Mouse (Mus musculus) left cerebral cortex, postnatal 36 days (tissue): ENCODE data around the gene Col2a1. TPM values are rescaled to one million over a fixed set of nuclear protein-coding genes. Genes with fewer than 3 reads are reported as not detected.

Experiments used
- DNase-seq, 2 experiments: peaks; one replicate each; pipeline ENCODE4 v3.0.0; 2021 to 2022; ENCODE audit warnings: low spot score in 2 of 2, mixed read lengths in 1 of 2
- intact Hi-C: fragments of 180-260 bp; cut with DNase I; formaldehyde crosslinking; loops from one replicate; pipeline ENCODE4 v1.15.1; 2025
- total RNA-seq, 2 experiments: library from RNA; stranded (reverse); gene quantifications; 2 replicates each; pipeline ENCODE4 v1.2.3; 2021

Gene Col2a1
- total RNA-seq, 2 experiments from 2014 or later, result 0.30 to 0.48 TPM

DNA sequence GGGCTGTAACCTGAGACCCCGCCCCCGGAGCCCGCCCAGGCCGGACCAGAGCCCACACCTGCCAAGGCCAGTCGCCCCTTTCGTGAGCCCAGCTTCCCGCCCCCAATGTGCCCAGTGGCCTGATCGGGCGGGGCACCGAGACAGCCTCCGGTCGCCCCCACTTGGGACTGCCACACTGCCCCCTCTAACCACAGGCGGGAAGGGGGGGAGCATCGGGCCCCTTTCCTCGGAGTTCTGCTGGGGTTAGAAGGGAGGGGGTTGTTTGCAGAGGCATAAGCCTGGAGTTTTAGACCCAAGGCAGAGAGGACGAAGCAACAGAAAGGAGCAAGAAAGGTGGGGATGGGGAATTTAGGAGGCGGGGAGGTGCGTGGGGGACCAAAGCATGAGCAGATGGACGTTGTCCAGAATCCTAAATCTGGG is 255 bp upstream of the Col2a1 start:
- intact Hi-C loops, result no loop called here
- DNase-seq, result no peak

DNA sequence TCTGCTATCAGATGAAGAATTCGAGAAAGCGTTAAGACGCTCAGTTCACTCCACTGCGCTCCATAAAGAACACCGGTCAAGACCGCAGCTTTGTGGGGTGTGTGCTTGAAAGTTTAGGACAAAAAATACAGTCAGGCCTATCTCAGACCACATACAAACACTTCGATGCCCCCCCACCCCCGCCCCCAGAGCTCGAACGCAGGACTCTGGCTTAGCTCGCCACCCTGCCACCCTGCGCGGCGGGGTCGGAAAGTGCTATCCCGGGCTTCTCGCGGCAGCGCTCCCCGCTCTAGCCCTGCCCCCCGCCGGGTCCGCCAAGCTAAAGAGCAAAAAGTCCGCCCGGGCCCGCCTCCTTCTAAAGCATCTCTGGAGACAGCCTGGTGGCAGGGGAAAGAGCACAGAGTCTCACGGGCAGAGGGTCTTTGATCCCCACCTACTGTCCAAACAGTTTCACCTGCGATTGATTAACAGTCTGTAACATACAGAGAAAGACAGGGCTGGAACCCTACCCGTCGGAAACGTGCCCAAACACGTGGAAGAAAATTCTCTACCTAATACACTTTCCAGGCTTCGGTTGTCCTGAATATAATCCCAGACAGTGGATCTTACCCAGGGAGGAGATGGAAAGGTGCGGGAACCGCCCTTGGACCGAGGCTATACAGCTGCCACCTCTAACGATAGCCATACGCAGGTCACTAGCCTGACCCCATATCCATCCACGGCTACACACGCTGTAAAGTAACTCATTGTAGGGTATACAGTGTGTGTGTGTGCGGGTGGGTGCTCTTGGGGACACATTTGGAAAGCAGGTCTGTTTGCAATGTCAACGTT is 1.3 kb downstream of the Col2a1 start:
- intact Hi-C loops, result no loop called here
- DNase-seq, result no peak

DNA sequence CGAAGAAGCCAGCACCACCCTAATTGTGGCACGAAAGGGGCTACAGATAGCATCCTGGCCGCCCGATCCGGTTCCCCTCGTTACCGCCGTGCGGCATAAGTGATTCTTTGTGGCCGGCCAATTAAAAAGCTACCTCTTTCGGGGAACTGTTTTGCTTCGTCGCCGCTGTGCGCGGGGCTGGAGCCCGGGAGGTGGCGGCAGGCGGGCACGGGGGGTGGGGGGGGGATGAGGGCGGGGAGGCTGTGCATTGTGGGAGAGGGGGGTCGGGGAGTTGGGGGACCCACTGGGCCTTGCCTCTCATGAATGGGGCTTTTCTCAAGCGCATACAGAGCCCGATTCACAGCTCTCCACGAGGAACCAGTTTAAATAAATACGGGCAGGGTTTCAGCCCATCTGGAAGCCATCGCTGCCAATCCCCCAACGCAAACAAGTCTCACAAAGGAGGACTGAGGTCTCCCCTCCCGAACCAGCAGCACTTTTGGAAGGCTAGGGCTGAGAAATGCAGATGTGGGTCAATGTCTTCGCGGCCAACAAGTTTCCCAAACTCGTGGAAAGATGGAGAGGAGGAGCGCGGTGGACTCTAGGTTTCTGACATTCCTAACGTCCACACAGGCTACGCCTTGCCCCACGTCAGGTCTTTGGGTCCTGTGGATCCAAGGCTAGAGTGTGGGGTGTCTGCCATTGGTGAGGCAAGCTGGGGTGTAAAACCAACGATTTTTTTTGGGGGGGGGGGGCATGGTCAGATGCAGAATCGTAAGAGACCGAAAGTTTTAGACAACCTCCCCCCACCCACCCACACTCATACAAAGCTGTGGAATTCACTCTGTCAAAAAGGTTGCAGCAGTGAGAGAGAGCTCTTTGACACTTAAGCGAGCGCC is 2.1 kb downstream of the Col2a1 start:
- intact Hi-C loops, result no loop called here
- DNase-seq, result no peak

DNA sequence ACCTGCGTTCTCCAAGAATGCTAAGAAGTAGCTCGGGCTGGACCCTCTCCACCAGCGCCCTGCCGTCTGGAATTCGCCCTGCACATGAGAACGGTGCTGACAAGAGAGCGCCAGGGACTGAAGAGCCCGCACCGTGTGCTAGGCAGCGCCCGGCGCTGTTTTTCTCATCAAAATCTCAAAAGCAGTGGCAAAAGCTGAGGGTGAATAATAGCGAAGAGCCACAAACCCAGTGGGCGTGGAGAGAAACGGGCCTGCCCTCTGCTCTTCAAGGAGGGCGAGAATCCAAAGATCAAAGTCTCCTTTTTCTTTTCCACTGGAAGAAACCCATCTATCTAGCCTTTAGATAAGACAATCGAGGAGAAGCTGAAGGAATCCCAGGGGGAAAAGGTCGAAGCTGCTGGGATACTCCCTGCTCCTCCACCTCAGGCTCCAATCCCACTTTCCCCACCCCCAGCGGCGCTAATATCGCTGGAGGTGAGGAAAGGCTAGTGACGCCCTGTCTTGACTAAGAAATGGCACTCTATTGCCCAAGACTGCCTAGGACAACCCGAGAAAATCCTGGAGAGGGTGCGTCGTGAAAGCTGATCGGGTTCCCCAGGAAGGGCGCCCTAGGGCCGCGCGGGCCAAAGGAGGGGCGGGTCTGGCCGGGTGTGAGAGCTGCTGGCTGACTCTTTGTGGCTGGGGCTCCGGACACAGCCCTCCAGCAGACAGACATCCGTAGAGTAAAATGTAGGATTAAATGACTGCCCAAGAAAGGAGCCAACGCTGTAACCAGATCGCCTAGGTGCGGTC is 3.0 kb downstream of the Col2a1 start:
- intact Hi-C loops, result no loop called here
- no peak for DNase-seq

DNA sequence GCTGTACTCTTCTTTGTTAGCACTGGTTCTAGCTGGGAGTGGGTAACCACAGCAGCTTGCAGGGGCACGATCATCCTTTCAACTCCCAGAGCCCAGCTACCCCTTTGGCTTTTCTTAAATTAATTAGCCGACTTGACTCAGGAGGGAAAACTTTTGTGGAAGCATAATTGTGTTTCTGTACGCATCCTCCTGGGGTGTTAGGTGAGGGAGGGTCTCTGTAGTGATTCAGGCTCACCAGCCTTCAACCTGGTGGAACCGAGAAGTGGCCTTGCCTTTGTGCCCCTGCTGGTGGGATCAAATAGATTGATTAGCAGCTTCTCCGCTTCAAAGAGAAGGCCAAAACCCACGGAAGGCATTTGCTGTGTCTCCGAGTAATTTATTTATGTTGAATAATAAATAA is 4.5 kb downstream of the Col2a1 start:
- no peak for DNase-seq
- intact Hi-C loops, result no loop called here

DNA sequence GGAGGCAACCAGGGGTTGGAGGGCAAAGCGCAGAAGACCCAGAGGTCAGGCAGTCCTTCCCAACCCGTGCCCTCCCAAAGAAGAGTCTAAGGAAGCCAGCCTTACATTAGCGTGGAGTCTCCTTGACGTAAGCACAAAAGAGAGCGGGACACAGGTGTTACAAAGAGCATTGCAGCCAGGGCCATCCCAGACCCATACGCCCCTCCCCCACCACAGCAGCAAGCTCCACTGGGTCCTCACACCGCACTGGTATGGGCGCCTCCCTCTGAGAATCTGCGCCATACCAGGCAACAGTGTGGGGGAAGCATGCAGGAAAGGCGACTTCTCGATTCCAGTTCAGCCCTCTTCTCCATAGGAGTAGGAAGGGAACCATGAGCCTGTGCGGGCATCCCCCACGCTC is 4.9 kb downstream of the Col2a1 start:
- intact Hi-C loops, result no loop called here
- no peak for DNase-seq

DNA sequence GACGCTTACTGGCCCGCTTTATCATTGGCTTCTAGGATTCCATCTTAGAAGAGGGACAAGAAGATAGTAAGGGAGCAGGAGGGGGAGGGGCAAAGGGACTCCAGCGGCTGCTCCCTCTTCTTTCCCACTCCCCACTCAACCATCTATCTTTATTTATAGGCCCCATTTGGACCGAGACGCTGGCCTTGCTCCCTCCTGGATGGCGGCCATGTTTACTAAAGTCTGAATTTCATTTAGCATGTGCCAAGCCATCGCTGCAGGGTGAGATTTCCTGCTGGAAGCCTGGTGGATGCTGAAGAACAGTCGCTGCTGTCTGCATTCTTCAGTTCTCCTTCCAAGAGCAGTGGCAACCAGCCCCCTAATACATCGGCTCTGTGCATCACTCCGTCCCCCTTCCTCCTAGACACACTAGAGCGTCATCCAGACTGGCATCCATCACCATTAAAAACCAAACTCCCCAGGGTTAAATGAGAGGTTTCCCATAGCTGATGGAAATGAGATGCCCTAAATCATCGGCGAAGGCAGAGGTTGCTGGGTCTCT is 7.7 kb downstream of the Col2a1 start:
- no peak for DNase-seq
- intact Hi-C loops, result no loop called here

DNA sequence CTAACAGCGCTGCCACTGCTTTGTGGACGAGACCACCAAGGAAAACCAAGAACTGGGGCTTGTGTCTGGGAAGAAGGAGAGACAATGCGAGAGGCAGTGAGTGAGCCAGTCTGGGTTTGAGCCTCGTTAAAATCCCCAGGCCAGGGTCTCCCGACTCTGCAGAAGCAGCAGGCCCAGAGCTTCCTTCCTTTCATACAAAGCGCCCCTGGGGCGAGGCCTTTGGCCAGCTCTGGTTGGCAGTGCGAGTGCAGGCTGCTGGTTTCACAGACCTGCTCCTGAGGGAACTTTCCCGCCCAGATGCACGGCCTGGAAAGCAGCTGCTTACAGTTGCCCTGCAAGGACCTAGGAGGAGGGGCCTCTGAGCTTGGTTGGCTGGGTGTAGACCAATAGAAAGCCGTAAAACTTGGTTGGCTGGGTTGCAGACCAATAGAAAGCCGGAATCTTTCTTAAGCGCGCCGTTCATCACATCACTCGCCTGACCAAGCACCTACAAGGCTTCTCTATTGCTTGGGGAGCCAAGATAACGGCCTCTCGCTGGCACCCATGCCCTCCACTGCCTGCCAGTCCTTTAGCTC is 11.7 kb downstream of the Col2a1 start:
- DNase-seq, result peak; percentile 45 to 66
- intact Hi-C loops, result no loop called here

DNA sequence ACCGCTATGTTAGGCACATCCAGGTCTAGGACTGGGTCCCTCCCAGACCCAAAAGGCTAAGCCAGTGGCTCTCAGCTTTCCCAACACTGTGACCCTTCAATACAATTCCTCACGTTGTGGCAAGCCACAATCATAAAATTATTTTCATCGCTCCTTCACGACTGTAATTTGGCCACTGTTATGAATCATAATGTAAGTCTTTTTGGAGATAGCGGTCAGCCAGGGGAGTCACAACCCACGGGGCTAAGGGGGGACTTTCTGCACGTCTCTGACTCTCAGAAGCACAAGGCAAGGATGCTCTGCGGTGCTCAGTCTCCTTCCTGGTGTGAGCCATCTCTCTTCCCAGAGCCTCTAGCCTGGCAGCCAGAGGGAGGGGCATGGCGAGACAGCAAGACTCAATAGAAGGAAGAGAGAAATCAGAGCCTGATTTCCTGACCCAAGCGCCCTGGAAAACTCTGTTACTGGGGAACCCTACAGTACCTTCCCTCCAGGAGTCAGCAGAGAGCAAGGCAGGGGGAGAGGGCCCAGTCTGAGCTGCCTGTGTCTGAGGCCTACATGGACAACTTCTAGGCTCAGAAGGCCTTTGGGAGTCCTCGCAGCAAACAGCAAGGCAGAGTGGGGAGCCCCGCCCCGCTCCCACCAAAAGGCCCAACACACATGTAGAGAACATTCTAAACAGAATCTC is 12.3 kb downstream of the Col2a1 start:
- intact Hi-C loops, result no loop called here
- no peak for DNase-seq

DNA sequence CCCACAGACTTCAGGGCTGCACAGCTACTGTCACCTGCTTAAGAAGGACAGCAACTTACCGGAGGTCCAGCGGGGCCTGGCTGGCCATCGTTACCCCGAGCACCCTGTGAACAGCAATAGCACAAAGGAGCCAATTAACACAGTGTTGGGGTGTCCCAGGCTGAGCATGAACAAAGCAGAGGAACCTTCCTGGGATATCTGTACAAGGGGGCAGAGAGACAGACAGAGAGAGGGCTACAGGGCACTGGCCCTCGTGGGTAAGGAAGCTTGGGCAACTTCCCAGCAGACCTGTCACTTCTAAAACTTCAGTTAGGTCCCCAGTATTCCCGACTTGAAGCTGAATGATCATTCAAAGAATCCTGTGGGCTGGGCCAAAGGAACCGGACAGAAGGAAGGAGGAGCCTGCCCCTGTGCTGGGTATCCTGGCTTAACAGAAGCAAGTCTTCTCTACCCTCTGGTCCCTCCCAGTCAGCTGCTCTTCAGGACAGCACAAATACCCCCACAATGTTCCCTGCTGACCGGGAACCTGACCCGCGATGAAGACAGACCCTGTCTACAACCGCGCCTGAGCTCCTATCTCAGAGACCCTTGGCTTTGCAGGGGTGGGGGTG is 13.1 kb downstream of the Col2a1 start:
- DNase-seq, result no peak
- intact Hi-C loops, result no loop called here

DNA sequence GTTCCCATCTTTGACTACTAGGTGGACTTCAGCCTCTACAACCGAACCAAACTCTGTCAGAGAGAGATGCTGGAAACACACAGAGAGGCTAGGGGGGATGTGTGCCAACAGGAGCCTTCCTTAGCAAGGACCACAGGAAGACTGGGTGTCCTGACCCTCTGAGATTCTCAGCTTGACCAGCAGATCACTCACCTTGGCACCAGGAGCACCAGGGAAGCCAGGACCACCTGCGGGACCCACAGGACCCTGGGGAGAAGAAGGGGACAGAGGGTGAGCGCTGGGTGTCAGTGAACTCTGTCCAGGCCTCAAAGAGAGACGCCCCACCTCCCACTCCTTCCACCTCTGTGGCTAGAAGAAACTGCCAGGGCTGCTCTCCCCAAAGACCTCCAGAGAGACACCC is 13.8 kb downstream of the Col2a1 start:
- DNase-seq, result no peak
- intact Hi-C loops, result no loop called here

DNA sequence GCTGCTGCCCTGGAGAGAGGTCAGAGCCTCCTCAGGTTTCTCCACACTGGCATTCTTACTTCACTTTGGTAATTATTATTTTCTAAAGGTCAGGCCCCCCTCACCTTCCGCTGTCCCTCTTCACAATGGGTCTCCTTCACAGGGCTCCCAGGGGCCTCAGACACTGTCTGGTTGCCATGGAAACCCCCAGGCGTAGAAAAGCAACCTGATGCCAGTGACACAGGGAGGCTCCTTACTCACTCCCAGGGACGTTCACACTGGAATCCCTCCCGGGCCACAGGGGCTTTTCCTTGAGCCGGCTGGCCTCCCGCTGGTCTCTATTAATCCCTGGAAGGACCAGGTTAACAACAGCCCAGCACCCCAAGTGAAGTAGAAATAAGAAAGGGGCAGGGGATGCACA is 14.4 kb downstream of the Col2a1 start:
- DNase-seq, result no peak
- intact Hi-C loops, result no loop called here

DNA sequence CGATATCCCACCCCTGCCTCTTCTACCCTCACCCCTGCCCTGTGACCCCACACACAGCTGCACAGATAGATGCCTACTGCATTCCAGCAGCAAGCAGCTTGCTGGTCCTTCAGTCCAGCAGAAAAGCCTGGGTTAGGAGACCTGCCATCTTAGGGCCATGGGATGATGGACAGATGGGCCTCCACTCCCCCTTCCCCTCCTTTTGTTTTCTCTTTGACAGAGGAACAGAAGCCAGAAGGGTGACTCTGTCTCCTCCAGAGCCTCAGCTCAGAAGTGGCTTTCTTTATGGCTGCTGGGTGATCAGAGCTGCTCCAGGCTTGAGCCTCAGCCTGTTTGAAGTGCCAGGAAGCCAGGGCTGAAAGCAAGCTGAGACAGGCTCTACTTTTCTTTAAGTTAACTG is 15.0 kb downstream of the Col2a1 start:
- intact Hi-C loops, result no loop called here

DNA sequence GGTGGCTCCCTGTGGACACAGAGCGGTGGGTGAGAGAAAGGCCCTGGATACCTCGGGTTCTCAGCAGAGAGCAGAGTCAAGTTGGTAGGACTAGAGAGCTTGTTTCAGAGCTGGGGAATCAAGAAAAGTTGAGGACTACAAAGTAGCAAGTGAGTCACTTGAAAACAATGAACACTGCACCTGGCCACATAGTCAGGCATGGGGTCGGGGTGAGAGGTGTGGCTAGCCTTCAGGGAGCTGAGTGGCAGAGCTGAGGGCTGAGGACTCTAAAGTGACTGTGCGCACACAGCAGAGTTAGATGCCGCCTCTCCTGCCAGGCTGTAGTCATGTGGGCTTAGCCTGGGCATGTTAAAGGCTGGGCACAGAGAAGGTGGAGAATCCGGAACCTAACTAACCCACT is 22.9 kb downstream of the Col2a1 start:
- no peak for DNase-seq
- intact Hi-C loops, result no loop called here

More for the DNA sequence above, 15.0 kb downstream of the Col2a1 start:
- DNase-seq, result no peak

DNA sequence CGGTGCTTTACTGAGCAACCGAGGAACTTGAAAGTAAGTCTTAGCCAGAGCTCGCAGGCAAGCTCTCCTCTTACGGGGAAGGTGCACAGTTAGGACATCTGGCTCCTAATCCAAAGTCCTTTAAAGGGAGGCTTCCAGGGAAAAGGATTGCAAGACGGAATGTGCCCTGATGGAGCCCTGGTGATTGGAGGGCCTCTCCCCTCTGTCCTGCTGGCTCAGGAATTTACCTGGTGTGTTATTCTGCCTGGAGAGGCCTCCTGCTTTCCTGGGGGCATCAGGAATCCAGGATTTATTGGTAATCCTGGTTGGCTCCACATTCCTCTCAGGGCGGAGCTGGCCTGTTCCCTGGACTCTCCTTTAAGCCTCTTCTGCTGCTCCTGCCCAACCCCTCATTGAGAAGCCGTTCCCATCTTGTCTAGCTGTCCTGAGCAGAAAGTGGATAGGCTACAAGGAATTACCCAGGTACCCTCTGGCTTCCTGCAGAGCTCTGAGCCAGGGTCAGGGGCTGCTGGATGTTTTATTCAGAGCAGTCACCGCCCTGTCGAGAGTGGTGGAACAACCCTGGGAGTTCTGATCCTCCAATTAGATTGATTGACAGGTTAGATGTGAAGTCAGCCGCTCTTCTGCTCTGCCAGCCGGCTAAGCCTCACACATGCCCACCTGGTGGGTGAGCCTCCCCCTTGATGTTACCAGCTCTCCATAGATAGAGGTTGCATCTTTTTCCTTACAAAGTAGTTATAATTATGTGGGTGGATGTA is 31.1 kb downstream of the Col2a1 start:
- no peak for DNase-seq
- intact Hi-C loops, result no loop called here

DNA sequence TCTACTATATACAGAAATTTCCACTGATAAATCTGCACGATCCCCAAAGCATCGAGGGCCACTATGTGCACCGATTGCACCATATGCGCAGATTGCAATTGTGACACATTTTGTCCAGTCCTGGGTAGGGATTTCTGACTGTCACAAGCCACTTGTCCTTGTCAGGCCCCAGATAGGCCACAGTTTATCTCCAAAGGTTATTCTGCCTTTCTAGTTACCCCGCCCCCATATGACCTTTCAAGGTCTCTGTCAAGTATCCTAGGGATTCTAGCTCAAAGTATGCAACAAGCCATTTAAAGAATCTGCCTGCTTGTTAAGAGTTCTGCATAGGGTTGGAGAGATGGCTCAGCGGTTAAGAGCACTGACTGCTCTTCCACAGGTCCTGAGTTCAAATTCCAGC is 31.9 kb downstream of the Col2a1 start:
- no peak for DNase-seq
- intact Hi-C loops, result no loop called here

DNA sequence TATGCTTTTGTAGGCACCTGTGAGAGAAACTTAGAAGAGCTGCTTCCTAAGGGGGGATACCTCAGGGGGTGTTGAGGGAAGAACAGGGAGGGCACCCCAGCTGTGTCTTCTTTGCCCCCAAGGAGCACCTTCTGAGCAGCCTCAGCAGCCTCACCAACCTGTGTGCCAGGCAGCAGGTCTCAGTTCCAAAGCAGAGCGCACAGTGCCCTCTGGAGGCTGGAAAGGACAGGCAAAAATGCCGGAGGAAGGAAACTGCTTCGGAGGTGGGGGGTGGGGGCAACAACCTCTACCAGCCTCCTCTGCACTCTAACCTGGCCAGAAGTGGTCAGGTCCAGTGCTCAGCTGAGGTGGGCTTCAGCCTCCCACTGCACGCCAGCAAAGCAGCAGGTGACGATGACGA is 34.2 kb downstream of the Col2a1 start:
- intact Hi-C loops, result no loop called here
- no peak for DNase-seq
